In the genomic region with DNA sequence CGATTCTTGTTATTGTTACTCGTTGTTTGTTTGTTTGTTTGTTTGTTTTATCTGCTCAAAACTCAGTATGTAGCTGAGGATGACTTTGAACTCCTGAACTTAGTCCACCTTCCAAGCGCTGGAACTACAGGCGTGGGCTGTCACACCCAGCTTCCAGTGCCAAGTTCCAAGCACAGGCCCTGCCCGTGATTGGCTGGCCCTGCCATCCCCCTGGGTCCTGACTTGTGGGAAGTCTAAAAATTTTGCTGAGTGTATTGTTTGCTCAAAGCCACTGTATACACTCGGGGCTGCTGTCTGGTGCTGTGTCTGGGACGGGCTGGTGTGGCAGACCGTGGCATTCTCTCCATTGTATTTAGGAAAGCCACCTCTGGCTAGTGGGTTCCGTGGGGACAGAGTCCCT, we compare ENCODE assay signal across 11 mouse cellular contexts. TPM values are rescaled to one million over a fixed set of nuclear protein-coding genes. Genes with fewer than 3 reads are reported as not detected.
DNase-seq lines count a peak whose midpoint lies in the region; ATAC-seq and TF ChIP-seq lines count a peak whose summit lies in the region.
"Had no signal": no experiment of that assay in that cellular context is flagged by ENCODE, and none has a peak within 500 bp of the region (broad histone marks: within the 10 kb centered on the region; RNA-seq: fewer than 3 reads in every experiment).

No protein-coding gene starts in this region.

- H3K4me1 ChIP-seq in E14TG2a.4 (replicated peaks; ENCODE audit: low read depth, low read length), result peaks cover 98% of the 10 kb centered on the region
- peaks cover 50% of the 10 kb centered on the region for H3K4me1 ChIP-seq in heart, postnatal 0 days (ENCODE audit: control insufficient read depth, insufficient read depth)
- peaks cover 50% of the 10 kb centered on the region for H3K4me1 ChIP-seq in liver, embryonic 16.5 days (ENCODE audit: control insufficient read depth, low read depth, low read length)

- intact Hi-C loops in gastrocnemius, adult 2 months (cut with DNase I), result loop anchor here (2.0 to 5.0 kb wide), 2 partner anchors 51 to 146 kb away; no protein-coding TSS in a partner anchor
- intact Hi-C loops in gastrocnemius, postnatal 14 days (cut with DNase I; ENCODE audit: low total_unique reads), result no loop called here

- no peak for ATAC-seq in heart, postnatal 0 days (ENCODE audit: insufficient read depth, low read depth)
- ATAC-seq in liver, embryonic 16.5 days (ENCODE audit: low read depth), result peak; percentile 28
- ATAC-seq: inflammation-experienced regulatory T-cells, adult 6 months had no signal

- H3K4me2 ChIP-seq in heart, postnatal 0 days (ENCODE audit: low read depth, low read length), result no peak overlapping the region
- no peak overlapping the region for H3K4me2 ChIP-seq in liver, embryonic 16.5 days (ENCODE audit: low read depth, low read length)

- H3K9ac ChIP-seq in heart, postnatal 0 days (replicated peaks; ENCODE audit: low read depth, low read length), result no peak overlapping the region
- no peak overlapping the region for H3K9ac ChIP-seq in liver, embryonic 16.5 days (ENCODE audit: low read depth, low read length)
- H3K9ac ChIP-seq: liver, embryonic 14.5 days had no signal

- no peak overlapping the region for H3K4me3 ChIP-seq in gastrocnemius, adult 2 months
- peak overlapping the region; percentile 29; the same call in 1 of the 2 replicates for H3K4me3 ChIP-seq in E14TG2a.4 (replicated peaks; ENCODE audit: low read length)
- no peak overlapping the region for H3K4me3 ChIP-seq in heart, postnatal 0 days (ENCODE audit: low read depth, low read length)
- no peak overlapping the region for H3K4me3 ChIP-seq in liver, embryonic 16.5 days (ENCODE audit: low read depth, low read length)

- WGBS in heart, postnatal 0 days, result 61% methylated on average over 9 of the region's 9 CpGs
- WGBS in liver, embryonic 16.5 days (ENCODE audit: insufficient replicate concordance), result 43% methylated on average over 9 of the region's 9 CpGs

- H3K9me3 ChIP-seq in E14TG2a.4 (ENCODE audit: low read length), result no peaks in the 10 kb centered on the region
- H3K9me3 ChIP-seq in heart, postnatal 0 days (replicated peaks; ENCODE audit: control insufficient read depth, low read length), result no peaks in the 10 kb centered on the region
- H3K9me3 ChIP-seq in liver, embryonic 16.5 days (replicated peaks; ENCODE audit: control insufficient read depth, low read length), result no peaks in the 10 kb centered on the region

- H3K36me3 ChIP-seq in E14TG2a.4 (ENCODE audit: insufficient read depth, low read length), result peaks cover 91% of the 10 kb centered on the region
- H3K36me3 ChIP-seq in heart, postnatal 0 days (replicated peaks; ENCODE audit: control insufficient read depth, insufficient read depth, low read length), result peaks cover 13% of the 10 kb centered on the region
- H3K36me3 ChIP-seq in liver, embryonic 16.5 days (ENCODE audit: control insufficient read depth, insufficient read depth), result peaks cover 8% of the 10 kb centered on the region

- no peak for TF ChIP-seq EP300 in heart, postnatal 0 days (IDR thresholded peaks at IDR 0.05; ENCODE audit: low read depth)

- TF ChIP-seq CTCF in gastrocnemius, adult 2 months (IDR thresholded peaks at IDR 0.05), result no peak
- TF ChIP-seq CTCF in E14TG2a.4 (conservative IDR thresholded peaks at IDR 0.05; ENCODE audit: low read length), result no peak
- TF ChIP-seq CTCF in heart, postnatal 0 days (IDR thresholded peaks at IDR 0.05; ENCODE audit: low read depth), result no peak

- no peaks in the 10 kb centered on the region for H3K27me3 ChIP-seq in E14TG2a.4 (ENCODE audit: insufficient read depth, low read length)
- no peaks in the 10 kb centered on the region for H3K27me3 ChIP-seq in heart, postnatal 0 days (ENCODE audit: control insufficient read depth, insufficient read depth, low read length)
- no peaks in the 10 kb centered on the region for H3K27me3 ChIP-seq in liver, embryonic 16.5 days (ENCODE audit: control insufficient read depth, insufficient read depth, low read depth, low read length)

- DNase-seq in gastrocnemius, adult 2 months, result peak; percentile 46
- DNase-seq in gastrocnemius, postnatal 14 days, result no peak
- DNase-seq in heart, postnatal 0 days (ENCODE audit: low spot score), result no peak
- no peak for DNase-seq in spleen, adult 18-20 months
- no peak for DNase-seq in frontal cortex, postnatal 10 days (ENCODE audit: low spot score in 2 of 2)
- no peak for DNase-seq in gastrocnemius, postnatal 25 days
- DNase-seq: cerebellum, adult 9-10 months had no signal

- H3K27ac ChIP-seq in gastrocnemius, adult 2 months, result peak overlapping the region; percentile 95
- peak overlapping the region; percentile 95 for H3K27ac ChIP-seq in heart, postnatal 0 days (ENCODE audit: low read depth)
- H3K27ac ChIP-seq in liver, embryonic 16.5 days (ENCODE audit: low read length), result 0 out of 2 replicates have a peak overlapping the region, but pooled peaks have one; percentile 18
- H3K27ac ChIP-seq: liver, embryonic 14.5 days had no signal

RNA-seq across cellular contexts. Expression of gene Idh2, which starts 37.4 kb away (rescaled TPM):
- total RNA-seq in gastrocnemius, adult 2 months (2021), result 100 to 1,000 TPM; 236 to 647 TPM
- 100 to 1,000 TPM; 179 to 214 TPM for total RNA-seq in gastrocnemius, postnatal 14 days (2021)
- total RNA-seq in heart, postnatal 0 days (2014; rRNA removed; ENCODE audit: low replicate concordance), result 3,422 and 3,660 TPM in 2 replicates
- polyA plus RNA-seq in heart, postnatal 0 days (2015; fragmentation: Nextera tagmentation; extraction: Ambion mirVana), result 2,757 and 2,826 TPM in 2 replicates
- 204 and 221 TPM in 2 replicates for polyA plus RNA-seq in liver, embryonic 16.5 days (2015; fragmentation: Nextera tagmentation; extraction: Ambion mirVana)
- total RNA-seq in gastrocnemius, postnatal 25 days (2021), result 100 to 1,000 TPM; 102 to 256 TPM

RNA-seq across cellular contexts. Expression of gene Zfp710, which starts 53.2 kb away (rescaled TPM):
- 10 to 100 TPM; 21.5 to 37.5 TPM for total RNA-seq in gastrocnemius, adult 2 months (2021)
- 10 to 100 TPM; 14.1 to 15.5 TPM for total RNA-seq in gastrocnemius, postnatal 14 days (2021)
- 25.5 and 29.7 TPM in 2 replicates for total RNA-seq in heart, postnatal 0 days (2014; rRNA removed; ENCODE audit: low replicate concordance)
- polyA plus RNA-seq in heart, postnatal 0 days (2015; fragmentation: Nextera tagmentation; extraction: Ambion mirVana), result 7.5 TPM in 2 replicates
- polyA plus RNA-seq in liver, embryonic 16.5 days (2015; fragmentation: Nextera tagmentation; extraction: Ambion mirVana), result 6.8 and 7.4 TPM in 2 replicates
- total RNA-seq in gastrocnemius, postnatal 25 days (2021), result 10 to 100 TPM; 20.8 to 27.9 TPM

Comparison
In these comparisons a context has a peak if more than half of its experiments do, and no peak if none do; other contexts are left out.
1. H3K27ac ChIP-seq: peak in every context shown above with its lines; median percentile 95 in gastrocnemius, adult 2 months; 95 in heart, postnatal 0 days; 18 in liver, embryonic 16.5 days.